Mouse (Mus musculus) B cell, adult 2 months (primary cell): ENCODE measurements around the gene Rps15.

Experiments
- DNase-seq, 2 experiments: peaks; one replicate each; pipeline ENCODE4 v3.0.0; 2022

Rps15 gene

DNA sequence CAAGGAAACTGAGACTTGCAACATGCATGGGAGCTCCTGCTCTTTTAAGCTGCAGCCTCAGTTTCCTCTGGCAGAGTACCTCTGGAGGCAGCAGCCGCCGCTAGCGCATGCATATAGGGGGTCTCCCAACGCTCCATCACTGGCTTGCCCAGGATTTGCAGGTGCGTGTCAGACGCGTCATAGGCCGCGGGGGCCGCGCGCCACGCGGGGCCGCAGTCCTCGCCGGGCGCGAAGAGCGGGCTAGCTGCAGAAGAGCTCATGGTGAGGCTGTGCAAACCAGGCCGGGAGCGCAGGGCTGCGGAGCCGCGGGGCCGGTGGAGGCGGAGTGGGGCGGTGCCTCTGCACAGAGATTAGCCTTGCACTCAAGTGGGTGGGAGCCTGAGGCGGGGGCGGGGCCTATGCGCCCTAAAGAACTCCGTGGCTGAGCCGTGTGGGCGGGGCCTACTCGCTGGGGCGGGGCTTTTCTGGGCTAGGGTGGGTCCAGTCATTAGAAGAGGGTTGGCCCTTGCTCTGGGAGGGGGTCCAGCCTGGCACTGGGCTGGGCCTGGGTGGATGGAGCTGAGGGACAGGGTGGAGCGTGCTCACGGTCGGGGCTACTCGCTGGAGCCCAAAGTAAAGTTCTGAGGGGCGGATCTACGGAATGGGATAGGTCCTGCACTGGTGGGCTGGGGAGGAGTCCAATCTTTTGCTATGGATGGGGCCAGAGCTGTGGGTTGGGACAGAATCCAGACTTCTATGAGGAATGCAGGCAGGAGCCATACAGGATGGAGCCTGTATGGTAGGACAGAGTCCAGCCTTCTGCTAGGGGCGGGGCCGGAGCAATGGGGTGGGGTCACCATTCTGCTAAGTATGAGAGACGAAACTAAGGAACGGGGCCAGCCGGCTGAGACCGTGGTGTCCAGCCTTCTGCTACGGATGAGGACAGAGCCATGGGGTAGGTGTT is 31.3 kb upstream of the Rps15 start, which contains the start of the genes Gamt and Dazap1:
TSS of gene Gamt (minus strand) at position 371 of the 943 bp plus-strand sequence.
TSS of gene Dazap1 (plus strand) at position 845 of the 943 bp plus-strand sequence.
- DNase-seq = peak; percentile 92

- peak; percentile 83 to 85 for DNase-seq
Measured at GRCm38 (mm10) chr10:80261585-80261968, 30.7 kb upstream of the Rps15 start.

GRCm38 (mm10) chr10:80262169-80262568 is 30.1 kb upstream of the Rps15 start:
- DNase-seq = no peak

- no peak for DNase-seq
Measured at GRCm38 (mm10) chr10:80262776-80263365, 29.4 kb upstream of the Rps15 start.

- peak; percentile 97 to 99 for DNase-seq
Measured at GRCm38 (mm10) chr10:80264341-80265148, 27.7 kb upstream of the Rps15 start.

GRCm38 (mm10) chr10:80265149-80265486 is 27.1 kb upstream of the Rps15 start:
- DNase-seq = no peak

DNA sequence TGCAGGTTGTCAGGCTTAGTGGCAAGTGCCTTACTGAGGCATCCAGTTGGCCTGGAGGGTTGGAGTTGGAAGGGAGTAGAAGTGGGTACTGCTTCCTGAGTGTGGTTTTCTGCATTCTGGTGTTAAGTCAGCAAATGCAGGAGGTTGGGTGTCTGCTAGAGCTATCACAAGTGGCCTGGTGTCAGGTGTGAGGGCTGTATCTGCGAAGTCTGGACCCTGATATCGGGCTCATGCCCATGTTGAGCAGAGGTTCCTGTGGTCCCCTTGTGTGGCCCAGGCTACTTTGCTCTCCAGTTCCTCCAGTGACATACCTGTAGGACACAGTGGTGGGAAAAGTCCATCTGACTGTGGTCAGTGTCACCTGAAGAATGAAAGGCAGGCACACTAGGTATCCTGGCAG is 22.2 kb upstream of the Rps15 start:
- DNase-seq = no peak

GRCm38 (mm10) chr10:80270734-80271181 is 21.5 kb upstream of the Rps15 start:
- no peak for DNase-seq

- DNase-seq = peak; percentile 38 to 45
Measured at GRCm38 (mm10) chr10:80271186-80271843, 20.9 kb upstream of the Rps15 start.

DNA sequence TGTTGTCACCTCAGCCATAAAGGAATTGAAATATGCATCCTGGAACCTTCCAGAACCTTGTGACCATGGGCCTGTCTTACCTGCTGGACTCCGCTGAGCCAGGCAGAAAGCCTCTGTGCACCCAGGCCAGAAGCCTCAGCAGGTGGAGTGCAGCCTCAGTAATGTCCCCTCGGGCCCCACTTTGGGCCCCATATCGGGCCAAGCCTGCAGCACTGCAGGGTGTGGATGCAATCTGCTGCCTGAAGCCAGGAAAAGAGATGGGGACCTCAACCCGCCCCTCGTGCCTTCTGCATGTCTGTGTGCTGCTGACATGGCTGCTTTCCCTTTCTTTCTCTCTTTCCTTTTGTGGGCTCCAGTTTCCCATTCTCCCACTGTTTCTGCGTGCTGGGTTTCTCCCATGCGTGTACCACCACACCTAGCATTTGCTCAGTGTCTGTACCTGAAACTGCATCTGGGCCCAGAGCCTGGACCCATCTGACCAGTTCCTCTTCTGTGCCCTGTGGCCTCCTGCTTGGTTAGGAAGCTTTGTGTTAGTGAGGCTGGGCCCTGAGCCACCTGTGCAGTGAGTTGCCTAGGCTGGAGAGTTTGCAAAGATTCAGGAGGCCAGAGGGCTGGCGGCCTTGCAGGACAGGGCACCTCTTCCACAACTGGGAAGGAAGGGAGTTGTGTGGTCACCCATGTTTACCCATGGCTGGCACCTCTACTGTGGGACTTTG is 20.2 kb upstream of the Rps15 start:
- no peak for DNase-seq

DNA sequence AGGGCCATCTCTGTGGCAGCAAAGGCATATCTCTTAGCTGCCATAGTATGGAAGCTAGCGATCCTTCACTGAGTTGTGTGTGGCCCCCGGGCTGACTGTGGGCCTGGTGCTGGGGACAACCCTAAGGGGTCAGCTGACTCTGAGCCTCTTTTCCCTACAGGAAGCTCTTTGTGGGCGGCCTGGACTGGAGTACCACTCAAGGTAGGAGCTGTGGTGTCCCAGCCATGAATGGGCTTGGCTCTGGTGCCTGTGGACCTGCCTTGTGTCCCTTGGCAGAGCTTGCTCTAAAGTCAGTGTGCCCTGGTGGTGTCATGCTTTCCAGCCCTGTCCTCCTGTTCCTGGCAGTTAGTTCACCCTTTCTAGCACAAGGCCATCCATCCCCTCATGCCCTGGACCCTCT is 18.4 kb upstream of the Rps15 start:
- DNase-seq = no peak

GRCm38 (mm10) chr10:80276238-80276637 is 16.0 kb upstream of the Rps15 start:
- no peak for DNase-seq

DNA sequence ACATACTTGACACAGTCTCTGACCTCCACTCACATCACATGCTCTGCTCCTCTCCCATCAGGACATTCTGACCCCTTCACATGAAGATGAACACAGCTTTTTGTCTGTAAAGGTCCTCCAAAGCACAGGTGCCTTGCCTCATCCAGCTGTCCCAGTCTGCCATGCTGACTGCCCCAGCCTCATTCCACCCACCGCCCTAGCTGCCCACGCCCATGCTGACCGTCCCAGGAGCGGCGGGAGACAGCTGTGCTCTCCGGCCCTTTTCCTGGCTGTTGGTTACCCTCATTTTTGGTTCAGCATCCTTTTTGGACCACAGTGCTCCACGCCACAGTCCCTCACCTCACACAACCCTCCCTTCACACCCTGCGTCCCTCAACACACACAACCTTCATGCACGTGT is 13.9 kb upstream of the Rps15 start:
- DNase-seq = no peak

DNA sequence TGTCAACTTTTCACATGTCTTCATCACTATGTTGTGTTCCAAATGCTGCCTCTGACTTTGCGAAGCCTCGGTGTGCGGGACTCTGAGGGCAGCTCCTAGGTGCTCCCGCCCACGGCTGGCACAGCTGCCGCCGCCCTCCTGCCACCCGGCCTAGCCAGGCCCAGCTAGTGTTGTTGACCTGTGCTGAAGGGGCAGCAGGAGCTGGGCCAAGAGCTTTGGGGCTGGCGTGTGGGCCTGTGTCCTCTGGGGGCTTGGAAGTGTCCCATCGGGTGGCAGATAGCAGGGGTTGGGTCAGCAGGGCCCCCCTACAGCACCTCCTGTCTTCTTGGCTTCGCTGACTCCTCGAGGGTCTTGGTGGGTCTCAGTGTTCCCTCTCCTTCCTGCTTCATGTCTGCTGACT is 13.0 kb upstream of the Rps15 start:
- no peak for DNase-seq

- no peak for DNase-seq
Measured at GRCm38 (mm10) chr10:80281304-80281703, 10.9 kb upstream of the Rps15 start.

- DNase-seq = no peak
Measured at GRCm38 (mm10) chr10:80281921-80282371, 10.3 kb upstream of the Rps15 start.

DNA sequence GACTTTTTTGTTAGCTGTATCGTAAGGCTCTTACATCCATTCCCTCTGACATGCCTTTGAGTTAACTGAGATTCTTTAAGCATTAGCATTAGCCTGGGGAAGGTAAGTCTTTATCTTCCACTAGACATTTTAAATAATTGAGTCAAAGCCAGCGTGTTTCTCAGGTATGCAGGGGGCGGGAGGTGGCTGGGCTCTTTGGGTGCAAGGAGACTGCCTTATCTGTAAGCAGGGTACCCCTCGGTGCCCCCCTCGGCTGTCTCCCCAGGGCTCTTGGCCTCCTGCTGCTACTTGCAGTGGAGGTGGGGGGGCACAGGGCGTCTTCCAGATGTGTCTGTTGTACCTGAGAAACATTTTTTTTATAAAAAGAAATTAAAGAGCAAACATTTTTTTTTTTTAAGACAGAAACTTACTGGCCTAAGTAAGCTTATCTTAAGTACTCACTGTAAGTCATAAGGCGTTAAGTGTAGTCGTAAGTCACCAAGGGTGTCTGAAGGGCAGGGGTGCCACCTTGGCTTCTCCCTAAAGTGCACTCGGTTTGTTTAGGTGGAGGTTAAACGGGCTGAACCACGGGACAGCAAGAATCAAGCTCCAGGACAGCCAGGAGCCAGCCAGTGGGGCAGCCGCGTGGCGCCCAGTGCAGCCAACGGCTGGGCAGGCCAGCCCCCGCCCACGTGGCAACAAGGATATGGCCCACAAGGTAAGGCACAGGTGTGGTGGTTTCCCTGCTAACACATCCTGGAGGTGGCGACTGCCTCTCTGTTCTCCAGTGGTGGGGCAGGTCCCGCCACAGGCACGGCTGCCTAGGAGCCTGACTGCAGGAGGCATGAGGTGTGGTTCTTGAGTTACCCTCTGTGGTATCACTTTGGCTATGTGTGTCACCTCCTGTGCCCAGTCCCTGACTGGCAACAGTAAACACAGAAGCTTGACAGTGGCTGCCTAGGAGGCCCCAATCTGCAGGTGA is 9.5 kb upstream of the Rps15 start:
- DNase-seq = no peak

GRCm38 (mm10) chr10:80285222-80286070 is 6.8 kb upstream of the Rps15 start:
- no peak for DNase-seq

DNA sequence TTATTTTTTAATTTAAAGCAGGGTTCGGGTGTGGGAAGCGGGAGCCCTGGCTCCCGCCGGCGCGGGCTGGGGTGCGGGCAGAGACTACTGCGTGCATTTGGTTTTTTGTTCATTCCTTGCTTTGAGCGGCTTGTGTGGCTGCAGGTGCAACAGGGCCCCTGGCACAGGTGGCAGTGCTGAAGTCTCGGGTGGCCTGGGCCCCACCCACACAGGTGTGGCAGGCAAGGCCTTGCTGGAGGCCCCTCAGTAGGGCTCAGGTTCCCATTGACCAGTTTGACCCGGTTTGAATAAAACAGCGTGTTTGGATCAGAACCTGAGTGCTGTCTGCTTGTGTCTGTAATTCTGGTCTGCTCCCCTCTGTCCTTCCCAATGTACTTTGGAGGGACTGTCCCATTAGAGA is 4.2 kb upstream of the Rps15 start:
- DNase-seq = no peak

GRCm38 (mm10) chr10:80288657-80289056 is 3.6 kb upstream of the Rps15 start:
- no peak for DNase-seq
